Mouse (Mus musculus) naive thymus-derived CD4-positive, alpha-beta T cell, adult 2 months (primary cell): Measurements from ENCODE around the gene Hpdl.
"Not testable (repeated sequence)": the region's sequence is repeated elsewhere in the genome, so short reads cannot be mapped to it uniquely, and the experiment has no call there.

ENCODE experiments used
- DNase-seq: peaks from one replicate; pipeline ENCODE4 v3.0.0-alpha.2; 2011; ENCODE audit warnings: low read depth

The Hpdl gene

DNA sequence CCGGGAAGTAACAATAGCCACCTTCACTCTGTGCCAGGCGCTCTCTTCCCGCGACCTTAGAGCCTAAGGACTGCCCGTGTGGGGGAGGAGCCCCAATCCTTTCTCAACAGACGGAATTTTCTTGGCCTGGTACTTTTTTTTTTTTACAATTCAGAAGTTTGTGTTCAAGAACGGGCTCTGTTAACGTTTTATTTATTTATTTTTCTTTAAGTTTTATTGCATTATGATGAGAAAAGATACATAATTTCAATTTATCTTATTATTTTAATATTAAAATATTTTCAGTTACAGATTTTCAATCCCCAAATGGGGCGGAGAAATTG is at the start of gene Hpdl:
Gene Hpdl, minus strand, starts transcription at position 14 of the 323 bp plus-strand sequence.
- DNase-seq = no peak

DNA sequence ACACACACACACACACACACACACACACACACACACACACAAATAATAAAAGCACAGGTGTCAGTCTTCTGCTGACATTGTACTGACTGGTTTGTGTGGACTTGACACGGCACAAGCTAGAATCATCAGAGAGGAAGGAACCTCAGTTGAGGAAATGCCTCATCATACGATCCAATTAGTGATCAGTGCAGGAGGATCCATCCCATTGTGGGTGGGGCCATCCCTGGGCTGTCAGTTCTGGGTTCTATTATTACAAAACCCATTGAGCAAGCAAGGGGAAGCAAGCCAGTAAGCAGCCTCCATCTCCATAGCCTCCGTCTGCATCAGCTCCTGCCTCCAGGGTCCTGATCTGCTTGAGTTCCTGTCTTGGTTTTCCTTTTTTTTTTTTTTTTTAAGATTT is 48.4 kb upstream of the Hpdl start:
- DNase-seq = no peak

DNA sequence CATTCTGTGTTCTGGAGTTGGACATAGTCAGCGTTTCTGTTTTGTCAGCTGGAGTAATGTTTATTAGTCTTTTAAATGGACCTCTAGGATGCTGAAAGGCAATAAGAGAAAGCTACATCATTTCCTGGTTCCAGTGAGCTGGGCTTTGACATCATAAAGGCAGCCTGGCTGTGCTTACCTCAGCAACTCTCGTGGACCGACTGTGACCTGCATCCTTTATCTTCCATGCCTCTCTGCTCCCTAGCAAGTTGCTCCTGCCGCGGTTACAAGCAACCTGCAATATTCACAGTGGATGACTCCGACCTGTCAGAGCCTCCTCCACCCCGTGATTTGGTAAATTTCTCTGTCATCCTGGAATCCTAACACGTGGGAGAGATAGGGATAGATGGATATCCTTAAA is 40.5 kb upstream of the Hpdl start:
- DNase-seq = no peak

DNA sequence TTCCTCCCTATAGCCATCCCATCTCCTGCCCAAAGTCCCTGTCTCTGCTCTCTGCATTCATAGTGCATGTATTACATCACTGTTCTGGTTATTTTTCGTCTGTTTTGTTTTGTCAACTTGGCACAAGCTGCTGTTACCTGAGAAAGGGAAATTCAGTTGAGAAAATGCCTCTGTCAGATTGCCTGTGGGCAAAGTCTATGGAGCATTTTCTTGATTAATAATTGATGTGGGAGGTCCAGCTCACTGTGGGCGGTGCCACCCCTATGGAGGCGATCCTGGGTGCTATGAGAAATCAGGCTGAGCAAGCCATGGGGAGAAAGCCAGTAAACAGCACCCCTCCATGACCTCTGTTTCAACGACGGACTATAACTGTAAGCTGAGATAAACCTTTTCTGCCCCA is 38.2 kb upstream of the Hpdl start:
- DNase-seq = no peak

DNA sequence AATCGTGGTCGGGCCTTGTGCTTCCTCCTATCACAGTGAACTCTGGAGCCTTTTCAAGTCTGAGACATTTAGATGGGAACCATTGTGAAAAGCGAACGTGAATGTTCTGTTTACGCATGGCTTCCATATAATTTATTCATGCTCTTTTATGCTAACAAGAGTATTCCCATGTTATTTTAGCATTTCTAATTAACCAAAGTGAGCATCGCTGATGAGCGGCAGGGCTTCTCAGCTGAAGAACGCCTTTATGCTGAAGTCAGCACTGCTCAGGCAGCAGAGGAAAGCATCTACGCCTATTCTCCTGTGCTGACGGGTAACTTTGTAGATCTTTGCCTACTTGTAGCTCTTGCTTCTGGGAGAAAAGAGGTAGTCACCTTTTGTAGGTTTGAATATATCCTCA is 35.7 kb upstream of the Hpdl start:
- DNase-seq = no peak

DNA sequence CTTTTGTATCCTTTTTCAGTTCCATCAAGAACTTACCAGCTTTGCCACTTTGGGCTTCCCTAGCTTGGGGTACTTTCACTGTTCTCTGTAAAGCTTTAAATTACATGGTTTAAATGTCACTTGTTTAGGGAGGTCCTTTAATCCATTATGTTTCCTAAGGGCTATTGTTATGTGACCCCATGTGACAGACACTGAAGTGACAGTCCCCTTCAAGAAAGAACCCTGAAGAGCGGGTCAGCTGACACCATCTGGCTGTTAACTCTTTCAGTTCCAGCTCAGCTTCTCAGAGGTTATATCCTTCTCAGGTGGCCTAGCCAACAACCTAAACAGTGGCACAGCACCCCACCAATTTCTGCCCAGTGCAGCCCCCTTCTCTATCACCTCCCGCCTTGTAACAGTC is 32.8 kb upstream of the Hpdl start:
- no peak for DNase-seq

DNA sequence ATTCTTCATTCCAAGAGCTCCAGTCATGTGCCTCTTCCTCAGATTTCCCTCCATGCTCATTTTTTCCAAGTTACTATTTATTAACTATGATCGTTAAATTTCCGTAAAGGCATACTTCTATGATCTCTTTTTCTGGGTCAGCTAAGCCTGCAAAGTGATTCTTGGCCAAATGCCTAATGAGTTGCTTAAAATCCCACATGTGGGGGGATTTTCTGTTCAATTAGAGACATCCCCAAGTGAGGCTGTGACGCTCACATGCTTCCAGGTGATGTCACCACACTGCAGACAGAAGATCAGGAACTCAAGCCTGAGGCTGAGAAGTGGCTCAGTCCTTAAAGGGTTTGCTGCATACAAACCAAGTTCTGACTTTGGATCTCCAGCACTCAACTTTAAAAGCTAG is 28.4 kb upstream of the Hpdl start:
- DNase-seq = no peak

DNA sequence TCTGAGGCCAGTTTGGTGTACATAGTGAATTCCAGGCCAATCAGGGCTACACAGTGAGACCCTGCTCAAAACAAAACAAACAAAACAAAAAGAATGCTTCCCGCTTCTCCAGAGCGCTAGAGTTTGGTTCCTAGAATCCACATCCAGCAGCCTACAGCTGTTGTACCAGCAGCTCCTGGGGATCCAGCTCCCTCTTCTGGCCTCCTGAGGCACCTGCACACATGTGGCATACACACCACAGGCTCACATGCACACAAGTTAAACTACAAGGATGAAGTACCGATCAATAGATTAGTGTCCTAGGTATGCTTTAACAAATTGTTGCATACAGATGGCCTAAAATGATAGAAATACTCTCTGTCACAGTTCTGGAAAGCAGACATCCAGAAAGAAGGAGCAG is 22.8 kb upstream of the Hpdl start:
- no peak for DNase-seq

DNA sequence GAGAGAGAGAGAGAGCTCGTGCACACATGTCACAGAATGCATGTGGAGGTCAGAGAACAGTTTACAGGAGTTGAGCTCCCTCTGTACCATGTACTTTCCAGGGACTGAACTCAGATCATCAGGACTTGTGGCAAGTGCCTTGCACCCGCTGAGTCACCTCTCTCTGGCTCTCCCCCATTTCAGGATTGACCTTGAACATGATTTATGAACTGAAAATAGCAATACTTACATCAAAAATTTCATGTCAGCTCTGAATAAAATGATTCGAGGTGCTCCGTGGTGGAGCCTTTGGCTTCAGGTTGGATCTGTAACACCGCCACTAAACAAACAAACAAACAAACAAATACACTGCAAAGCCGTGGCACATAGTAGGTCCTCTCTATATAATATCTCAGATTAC is 19.3 kb upstream of the Hpdl start:
- DNase-seq = no peak

DNA sequence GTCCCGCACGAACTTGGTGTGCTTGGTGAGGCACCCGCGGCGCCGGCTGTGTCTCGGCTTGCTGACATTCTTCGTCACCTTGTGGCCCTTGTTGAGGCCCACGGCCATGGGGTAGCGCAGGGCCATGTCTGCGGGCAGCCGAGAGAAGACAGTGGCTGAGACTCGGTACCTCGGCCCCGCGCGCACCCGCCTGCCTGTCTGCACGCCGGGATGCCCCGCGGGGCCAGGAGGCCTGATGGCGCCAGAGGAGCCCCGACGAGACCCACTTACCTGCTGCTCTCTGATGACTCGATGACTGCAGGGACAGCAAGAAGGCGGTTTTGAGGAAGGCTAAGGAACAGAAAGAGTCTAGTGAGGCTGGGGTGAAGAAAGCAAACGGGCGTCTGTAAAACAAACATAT is 18.6 kb upstream of the Hpdl start:
- DNase-seq = not testable (repeated sequence)

DNA sequence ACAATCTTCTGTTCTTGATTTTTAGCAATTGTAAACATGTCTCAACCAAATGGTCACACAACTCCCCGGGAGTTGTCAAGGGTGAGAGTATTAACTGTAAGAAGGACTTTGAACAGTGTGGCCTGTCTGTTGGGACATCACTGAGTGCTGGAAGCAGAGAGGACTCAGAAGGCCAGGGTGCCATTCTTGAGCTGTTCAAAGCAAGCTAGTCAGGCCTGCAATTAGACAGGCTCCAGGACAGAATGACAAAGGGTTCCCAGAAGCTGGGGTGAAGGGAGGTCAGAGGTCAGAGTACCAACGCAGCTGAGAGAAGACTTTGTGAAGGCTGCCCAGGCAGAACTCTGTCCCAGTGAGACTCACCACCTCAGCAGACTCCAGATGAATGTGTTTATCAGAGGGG is 17.5 kb upstream of the Hpdl start:
- no peak for DNase-seq

DNA sequence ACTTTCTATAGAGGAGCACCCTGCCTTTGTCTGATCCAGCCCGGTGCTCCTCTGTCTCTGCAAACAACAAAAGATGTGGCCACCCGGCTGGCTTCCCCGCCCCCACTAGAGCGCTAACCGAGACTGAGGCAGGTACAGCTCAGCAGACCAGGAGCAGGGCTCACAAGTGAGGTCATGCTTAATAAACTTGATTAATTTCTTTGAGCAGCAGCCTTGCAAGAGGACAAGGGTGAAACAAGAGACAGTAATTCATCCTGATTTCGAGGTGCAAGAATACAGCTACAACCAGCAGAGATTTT is 8.5 kb upstream of the Hpdl start:
- no peak for DNase-seq

DNA sequence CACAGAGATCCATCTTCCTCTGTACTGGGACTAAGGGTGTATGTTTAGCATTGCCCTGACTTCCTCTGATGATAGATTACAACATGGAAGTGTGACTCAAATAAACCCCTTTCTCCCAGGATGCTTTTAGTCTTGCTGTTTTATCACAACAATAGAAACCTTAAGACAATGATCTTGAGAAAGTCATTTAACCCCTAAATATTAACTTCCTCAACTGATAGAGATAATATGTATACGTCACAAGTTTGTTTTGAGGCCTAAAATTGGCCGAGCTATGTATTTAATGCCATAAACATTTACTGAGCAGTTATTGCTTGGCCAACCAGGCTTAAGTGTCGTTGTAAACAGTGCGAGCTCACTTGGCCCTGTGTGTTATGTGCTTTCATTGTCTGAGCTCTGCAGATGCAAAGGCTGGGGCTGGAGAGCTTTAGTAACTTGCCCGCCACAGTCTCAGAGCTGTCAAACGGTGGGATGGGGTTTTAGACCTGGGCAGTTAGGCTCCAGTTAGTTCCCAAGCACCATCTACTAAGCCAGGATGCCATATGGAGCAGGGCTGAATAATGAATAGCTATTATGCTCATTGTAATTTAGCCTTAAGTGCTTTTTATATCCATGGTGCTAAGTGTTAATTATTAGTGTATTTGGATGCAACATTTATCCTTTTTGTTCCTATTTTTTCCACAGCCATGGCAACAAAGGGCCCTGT is 8.0 kb upstream of the Hpdl start:
- DNase-seq = no peak

DNA sequence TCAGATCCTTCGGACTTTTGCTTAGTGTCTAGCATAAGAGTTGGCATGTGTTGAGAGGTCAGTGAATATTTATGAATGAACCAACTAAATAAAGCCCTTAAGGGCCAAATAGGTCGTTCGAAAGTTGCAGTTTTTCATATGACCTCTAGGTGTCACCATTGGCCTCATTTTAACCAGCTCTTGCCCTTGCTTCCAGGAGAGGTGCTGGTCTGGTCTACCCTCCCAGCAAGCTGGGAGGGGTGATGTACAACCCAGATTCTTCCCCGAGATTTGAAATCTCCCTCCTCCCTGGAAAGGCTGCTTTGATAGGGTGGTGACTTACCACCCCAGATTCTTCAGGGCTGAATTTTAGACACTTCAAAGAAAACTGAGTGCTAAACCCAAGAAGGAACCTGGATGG is 6.3 kb upstream of the Hpdl start:
- peak; percentile 86 for DNase-seq

DNA sequence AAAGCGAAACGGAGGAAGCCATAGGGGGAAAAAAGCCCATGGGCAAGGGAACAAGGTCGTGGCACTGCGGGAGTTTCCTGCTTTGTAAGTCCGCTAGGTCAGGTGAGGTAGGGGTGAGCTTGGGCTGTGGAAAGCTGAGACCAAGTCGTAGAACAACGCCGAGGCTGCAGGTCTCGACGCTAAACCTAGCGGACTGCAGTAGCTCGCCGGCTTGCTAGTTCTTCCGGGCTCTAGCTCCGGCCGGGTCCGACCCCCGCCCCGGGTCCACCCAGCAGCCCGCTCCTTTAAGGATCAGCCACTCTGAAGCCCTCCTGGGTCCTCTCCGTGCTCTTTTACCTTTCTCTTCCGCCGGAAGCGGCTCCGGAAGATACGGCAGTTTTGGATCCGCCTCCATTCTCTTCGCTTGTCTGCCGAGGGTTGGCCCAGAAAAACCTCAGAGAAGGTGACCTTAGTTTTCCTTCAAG is 3.1 kb upstream of the Hpdl start:
- peak; percentile 81 for DNase-seq

DNA sequence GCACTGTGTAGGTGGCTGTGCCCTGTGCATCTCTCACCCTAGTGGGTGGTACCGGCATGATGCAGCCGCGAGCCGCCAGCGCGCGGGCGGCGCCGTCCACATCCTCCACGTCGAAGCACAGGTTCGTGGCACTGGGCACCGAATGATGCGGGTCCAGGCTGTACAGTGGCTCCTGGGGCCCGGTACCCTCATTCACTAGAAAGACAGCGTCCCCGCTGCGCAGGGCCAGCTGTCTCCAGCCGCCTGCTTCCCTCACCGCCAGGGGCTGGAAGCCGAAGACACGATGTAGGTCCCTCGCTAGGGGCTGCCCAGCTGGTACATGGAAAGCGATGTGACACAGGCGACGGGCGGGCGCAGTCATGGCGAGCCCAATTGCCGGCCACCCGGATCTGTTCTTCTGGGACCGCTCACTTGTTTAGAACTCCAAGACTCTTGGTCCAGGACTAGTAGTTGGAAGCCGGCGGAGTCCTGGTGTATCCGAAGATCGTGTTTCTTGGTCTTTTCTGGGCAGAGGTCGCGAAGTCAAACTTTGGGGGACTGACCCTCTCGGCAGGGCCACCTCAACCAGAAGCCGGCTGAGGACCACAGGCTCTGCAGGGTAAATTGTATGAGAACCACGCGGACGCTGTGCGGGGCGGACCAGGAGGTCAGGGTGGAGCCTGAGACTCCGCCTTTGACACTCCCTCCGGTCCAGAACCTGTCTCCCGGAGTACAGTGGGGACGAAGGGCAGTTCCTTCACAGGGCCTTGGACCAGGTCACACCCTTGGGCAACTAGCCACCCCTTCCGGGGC is 409 bp downstream of the Hpdl start:
- peak; percentile 64 for DNase-seq

DNA sequence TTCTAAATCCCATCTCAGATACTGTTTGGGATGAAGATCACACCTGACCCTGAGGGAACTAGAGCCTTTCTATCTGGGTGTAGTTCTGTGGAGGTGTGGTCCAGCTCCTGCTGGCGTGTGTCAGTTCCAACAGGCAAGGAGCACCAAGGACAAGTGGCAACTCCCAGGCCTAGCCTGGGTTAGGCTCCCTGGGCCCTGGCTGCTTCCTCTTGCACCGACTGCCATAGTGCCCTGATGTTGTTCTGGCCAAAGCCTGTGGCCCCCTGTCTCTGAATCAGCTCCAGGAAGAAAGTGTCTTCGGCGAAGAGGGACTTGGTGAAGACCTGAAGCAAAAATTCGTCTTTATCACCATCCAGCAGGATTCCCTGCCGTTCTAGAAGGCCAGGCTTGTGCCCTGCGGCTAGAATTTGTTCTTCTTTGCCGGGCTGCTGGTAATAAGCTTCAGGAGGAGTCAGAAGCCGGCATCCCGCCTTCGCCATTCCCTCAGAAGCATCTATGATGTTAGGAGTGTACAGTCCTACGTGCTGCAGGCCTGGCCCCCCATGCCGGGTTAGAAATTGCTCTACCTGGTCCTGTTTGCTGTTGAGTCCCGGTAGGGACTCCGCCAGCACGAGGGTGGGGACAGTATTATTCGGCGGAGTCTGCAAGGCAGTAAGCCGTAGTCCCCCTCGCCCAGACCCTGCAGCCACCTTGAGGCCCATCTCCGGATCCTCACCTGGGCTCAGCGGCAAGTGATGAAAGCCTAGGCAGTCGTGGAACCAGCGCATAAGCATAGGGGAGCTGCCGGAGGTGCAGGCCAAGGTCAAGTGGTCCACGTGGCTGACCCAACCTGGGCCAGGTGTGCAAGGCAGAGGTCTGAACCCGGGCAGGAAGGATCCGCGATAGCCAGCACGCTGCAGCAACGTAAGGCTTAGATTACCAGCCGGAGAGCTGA is 1.3 kb downstream of the Hpdl start:
- DNase-seq = no peak

DNA sequence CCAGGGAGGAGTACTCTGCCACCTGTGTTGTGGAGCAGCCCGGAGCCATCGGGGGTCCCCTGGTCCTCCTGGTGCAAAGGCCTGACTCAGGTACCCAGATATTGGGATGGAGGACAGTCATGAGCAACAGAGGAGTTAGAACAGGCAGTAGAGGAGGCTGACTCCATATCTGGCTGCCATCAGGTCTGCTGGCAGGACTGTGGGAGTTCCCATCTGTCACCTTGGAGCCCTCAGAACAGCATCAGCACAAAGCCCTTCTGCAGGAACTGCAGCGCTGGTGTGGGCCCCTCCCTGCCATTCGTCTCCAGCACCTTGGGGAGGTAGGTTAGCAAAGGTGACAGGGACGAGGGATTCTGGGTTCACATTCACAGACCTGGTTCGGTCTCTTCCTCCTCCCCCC is 4.0 kb downstream of the Hpdl start:
- no peak for DNase-seq

DNA sequence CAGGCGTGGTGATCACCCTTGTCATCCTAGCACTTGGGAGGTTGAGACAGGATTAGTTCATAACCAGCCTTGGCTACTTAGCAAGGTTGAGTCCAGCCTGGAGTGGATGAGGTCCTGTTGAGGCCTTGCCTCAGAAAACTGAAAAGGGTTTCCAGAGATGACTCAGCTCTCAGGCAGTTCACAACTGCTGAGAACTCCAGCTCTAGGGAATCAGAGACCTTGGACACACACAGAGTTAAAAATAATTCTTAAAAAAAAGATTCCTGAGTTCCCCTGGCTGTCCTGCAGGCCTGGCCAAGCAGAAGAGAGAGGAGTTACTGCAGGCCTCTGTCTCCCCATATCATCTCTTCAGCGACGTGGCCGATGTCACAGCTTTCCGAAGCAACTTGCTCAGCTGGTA is 6.2 kb downstream of the Hpdl start:
- no peak for DNase-seq

DNA sequence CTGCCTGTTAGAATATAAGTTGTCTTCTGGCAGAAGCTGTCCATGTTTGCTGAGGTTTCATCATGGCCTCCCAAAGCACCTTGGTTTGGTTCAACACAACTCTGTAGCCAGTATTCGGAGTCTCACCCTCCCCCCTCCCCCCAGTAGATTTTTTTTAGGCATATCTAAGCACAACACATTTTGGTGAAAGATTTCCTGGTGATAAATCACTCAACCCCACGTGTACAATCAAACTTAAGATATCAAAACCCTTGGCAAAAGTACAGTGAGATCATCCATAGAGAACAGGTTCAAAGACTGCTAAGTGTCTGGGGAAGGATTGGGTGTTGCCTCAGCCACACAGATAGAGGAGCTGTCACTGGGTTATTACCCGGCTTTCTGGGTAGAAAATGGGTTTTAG is 10.5 kb downstream of the Hpdl start:
- no peak for DNase-seq

DNA sequence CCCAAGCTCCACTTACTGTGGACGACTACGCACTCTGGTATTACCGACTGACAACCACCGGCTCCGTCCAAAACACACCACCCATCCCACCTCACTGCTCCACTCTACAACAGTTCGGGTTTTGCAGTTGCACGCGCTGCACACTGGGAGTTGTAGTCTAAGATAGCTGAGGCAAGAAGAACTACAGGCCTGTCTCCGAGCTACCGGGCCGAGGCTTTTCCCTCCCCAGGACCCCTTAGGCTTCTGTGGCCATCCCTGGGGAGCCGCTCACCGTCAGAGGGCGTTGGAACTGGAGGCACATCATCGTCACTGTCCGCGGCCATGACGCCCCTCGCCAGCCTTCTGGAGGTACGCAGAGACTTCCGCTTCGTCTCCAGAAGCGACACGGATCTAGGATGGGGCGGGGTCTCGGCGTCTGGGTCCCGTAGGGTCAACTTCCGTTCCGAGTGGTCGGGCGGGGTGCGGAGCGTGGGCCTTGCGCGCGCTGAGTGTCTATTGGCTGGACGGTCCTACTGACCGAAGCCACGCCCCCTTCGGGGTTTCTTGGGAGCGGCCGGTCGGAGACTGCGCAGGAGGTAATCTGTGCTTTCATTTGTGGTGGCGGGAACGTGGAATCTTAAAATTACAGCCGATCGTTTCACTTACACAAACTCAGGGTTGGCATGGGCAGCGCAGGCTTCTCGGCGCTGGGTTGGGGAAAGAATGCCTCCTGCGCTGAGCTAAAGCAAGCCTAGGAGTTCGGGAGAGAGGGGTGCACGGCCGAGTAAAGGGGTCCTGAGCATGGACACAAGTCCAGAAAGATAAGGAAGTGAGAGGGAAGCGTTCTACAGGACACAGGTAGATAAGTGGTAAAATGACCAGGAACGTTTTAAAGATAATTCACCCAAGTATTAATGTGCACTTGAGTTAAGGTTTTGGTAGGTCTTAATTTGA is 14.0 kb downstream of the Hpdl start, which contains the start of the genes Toe1 and Mutyh:
Gene Toe1, minus strand, starts transcription at position 444 of the 933 bp plus-strand sequence.
Gene Mutyh, plus strand, starts transcription at position 527 of the 933 bp plus-strand sequence.
- DNase-seq = peak; percentile 94

DNA sequence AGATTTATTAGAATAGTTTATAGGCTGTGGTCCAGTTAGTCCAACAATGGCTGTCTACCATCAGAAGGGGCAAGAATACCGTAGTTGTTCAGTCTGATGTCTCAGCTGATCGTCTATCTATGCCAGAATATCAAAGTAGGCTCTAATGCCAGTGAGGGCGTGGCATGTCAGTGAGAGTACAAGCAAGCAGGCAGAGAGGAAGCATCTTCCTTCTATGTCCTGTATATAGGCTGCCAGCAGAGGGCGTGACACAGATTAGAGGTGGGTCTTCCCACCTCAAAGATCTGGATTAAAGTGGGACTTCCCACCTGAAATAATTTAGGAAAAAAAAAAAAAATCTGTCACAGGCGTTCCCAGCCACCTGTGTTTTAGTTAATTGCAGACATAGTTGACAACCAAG is 21.6 kb downstream of the Hpdl start:
- peak; percentile 56 for DNase-seq
